Mouse (Mus musculus): Measurements from ENCODE around the gene Prodh2.
"Not testable (repeated sequence)": the region's sequence is repeated elsewhere in the genome, so short reads cannot be mapped to it uniquely, and the experiment has no call there.

Gene Prodh2

DNA sequence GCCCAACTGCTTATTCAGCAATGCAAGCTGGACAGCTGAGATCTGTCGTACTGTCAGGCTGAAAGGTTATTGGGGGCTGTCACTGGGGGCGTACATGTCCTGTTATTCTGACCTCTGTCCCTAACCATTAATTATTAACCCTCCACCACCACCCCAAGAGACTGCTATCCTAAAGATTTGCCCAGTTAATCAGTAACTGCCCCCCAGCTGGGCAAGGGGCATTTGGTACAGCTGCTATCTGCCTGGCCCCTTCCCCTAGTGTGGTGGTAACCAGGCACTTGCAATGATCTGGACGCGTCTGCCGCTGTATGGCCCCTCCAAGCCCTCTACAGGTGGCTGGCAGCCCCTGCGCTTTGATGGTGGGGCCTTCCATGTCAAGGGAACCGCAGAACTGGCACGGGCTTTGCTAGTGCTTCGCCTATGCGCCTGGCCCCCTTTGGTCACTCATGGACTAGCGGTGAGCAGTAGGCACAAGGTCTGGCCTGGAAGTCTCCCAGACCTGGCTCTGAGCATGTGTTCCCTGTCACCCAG, at the start of gene Prodh2:
Prodh2 (plus strand) TSS at position 222 of the 531 bp plus-strand sequence.
- peak; percentile 73 for DNase-seq (ENCODE audit: low read depth, low spot score)

DNA sequence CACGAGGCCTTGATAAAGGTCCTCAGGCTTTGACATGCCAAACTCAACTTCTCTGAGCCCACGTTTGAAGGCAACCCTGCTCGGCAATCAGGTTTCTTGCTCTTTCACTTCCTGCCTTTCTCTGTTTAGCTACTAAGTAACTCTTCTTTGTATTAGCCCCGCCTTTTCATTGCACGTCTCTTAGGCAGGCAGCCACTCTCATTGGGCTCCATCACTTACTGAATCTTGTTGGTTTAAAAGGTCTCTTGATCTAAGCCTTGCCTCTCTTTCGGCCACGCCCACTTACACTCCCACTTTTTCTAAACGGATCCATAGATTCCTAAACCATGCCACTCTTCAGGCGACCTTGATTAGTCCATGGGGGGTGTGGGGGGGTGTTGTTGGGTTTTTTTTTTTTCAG, 49.7 kb upstream of the Prodh2 start:
- DNase-seq (ENCODE audit: low read depth, low spot score) = peak; percentile 87

DNA sequence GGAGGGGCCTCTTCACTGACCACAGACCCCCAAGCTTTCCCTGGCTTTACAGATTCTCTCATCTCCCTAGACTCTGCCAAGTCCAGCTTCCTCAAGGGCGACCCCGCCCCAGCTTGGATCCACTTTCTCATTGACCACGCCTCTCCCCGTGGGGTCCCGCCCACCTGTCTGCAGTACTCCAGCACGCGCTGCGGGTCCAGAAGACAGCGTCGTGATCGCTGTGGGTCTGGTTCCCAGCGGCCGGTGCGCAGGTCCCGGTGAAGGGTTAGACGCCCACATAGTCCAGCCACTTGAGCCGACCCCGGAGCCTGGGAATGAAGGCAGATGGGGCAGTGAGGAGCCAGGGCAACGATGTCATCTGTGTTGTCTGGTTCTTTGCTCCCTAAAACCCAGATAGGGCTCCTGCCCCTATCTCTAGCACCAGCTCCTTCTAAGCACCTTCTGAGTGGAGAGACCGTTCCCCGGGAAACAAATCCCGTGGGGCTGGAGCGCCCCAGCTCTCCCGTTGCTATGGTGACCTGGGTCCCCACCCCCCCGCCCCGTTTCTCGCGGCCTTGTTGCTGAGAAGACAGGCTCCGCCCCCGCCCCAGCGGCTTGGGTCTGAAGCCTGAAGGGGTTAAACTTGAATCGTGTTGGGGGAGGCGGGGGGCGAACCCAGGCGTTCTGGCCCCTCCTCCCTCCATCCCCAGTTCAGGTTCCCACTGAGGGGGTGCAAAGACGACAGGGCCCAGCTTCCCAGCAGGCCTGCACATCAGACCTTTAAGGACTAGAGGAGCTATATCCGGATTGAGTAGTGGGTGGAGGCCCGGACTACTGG, 49.1 kb upstream of the Prodh2 start:
- peak; percentile 91 for DNase-seq (ENCODE audit: low read depth, low spot score)

DNA sequence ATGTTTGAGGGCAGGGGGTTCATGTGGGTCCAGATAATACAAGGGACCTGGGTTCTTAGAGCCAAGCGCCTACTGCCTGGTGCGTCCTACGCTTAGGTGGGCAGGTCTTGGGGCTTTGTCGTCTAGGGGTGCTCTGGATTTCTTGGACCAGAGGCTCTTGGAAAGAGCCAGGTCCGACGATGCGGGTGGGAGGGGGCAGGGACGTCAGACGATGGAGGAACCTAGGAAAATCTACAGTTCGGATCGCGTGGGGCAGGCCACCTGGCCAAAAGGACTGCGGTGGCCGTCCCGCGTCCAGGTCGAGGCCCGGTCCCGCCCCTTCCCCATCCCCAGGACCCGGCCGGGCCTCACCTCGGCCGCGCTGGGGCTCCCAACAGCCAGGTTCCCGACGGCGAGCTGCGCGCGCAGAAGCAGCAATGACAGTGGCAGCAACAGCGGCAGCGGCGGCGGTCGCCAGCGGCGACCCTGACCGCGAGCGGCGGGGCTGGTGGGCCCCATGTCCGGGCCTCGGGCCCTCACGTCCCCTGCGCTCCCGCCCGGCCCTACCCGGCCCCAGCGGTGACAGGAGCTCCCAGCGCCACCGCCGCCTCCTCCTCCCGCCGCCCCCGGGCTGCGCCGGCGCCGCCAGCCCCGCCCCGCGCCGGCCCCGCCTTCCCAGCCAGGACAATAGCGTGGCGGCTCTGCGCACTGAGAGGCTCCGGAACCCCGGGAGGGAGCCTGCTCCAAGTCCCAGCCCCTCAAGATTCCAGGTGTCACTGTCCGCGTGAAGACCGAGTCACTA, 48.3 kb upstream of the Prodh2 start, which contains the start of gene Aplp1:
Aplp1 (minus strand) TSS at position 565 of the 781 bp plus-strand sequence.
- DNase-seq (ENCODE audit: low read depth, low spot score) = peak; percentile 76

DNA sequence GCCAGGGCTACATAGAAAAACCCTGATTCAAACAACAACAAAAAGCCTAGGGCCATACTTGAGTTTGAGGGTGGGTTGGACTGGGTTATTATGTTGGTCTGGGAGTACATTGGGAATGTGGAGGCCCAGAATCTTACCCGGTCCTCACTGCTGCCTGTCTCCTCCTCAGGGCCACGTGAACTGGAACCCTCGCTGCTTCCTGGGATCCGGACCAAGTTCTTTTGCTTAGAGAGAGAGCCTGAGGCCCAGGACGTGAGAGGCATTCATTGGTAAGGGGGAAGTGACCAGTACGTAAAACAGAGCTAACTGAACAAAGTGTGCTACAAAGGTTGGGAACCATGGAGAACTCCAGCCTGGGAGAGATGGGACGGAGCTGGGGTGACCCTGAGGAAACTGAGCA, 43.2 kb upstream of the Prodh2 start:
- DNase-seq (ENCODE audit: low read depth, low spot score) = no peak

DNA sequence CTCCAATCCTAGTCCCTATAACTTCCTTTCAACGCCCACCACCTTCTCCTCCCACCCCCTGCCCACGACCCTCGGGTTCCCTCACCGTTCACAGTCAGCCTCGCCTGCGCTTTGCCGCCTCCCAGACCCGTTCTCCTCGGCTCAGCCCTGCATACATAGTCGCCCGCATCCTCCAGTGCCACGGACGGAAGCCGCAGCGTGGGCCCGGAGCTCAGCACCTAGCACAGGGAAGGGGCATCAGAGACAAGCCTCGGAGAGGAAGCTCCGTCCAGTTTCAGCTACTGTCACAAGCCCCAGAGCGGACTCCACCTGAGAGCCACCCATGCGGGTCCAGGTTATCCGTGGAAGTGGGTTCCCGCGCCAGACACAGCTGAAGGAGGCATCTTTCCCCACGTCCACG, 40.1 kb upstream of the Prodh2 start:
- no peak for DNase-seq (ENCODE audit: low read depth, low spot score)

DNA sequence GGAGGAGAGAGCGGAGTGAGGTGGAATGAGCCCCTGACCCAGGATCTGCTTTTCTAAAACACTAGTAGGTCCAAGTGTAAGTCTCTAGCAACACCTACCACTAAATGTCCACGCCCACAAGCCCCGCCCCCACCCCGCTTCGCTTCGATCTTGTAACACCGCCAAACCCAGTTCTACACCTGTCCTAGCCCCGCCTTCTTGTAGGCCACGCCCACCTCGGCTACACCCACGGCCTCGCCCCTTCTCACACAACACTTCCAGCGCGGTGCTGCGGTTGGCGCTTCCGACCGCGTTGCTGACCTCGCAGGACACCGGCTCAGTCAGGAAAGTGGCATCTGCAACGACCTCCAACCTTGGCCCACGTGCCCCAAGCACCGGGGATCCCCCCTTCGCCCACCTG, 39.7 kb upstream of the Prodh2 start:
- DNase-seq (ENCODE audit: low read depth, low spot score) = peak; percentile 86

DNA sequence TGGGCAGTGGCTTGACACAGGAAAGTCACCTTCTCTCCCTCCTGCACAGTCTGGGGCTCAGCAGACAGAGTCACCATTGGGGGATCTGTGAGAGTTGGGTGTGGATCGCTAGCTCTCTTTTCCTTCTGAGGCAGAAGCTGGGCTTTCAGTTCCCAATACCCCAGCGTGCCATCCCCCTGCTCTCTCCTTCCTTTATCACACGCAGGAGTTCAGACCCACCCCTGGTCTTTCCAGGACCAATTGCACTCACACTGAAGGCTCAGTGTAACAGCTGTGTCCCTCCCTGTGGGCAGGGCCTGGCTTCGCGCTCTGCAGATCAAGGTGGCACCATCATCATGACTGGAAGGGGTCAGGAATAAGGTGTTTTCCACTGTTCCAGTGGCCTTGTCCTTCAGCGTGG, 39.2 kb upstream of the Prodh2 start:
- peak; percentile 35 for DNase-seq (ENCODE audit: low read depth, low spot score)

DNA sequence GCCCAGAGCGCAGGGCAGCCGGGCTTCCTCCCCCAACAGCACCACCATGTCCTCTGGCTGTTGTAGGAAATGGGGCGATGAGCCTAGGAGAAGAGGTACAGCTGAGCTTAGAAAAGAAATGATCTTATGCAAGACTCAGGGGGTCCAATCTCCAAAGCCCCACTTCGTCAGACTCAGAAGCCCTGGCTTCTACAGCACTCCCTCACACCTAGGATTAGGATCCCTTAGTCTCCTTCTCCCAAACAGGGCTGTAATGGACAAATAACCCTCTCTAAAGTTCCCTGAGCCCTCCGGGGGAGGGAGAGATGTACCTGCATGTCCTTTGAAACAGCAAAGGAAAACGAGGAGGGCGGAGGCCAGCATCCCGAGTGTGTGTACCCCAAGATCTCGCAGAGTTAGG, 36.9 kb upstream of the Prodh2 start:
- DNase-seq (ENCODE audit: low read depth, low spot score) = no peak

DNA sequence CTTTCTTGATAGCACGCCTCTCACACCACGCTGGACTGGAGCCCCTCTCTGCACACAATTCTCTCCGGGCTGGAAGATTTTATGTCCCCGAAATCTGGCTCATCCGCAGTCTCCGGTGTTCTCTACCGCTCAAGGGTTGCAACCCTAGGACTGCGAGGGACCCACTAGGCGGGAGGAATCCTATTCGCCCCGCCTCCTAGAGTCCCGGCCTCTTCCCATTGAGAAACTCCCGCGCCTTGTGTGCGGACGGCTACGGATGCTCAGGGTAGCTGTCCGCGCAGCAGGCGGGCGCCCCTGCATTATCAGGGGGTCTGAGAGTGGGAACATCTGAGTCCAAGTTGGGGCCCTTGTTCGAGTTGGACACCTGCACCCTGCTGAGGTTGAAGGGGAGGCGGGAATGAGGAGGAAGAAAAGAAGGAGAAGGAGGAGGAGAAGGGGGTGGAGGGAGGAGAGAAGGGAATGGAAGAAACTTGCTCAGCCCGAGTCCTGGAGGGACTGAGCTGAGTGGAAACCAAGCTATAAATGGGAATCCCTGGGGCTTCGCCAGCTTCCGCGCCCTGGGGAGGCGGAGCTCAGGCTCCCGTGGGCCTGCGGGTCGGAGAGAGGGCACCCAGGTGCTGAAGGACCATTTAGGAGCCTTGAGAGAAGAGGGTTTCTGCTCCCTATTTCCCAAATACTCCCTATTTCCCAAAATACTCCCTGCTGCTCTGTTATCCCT, 36.4 kb upstream of the Prodh2 start:
- peak; percentile 41 for DNase-seq (ENCODE audit: low read depth, low spot score)

DNA sequence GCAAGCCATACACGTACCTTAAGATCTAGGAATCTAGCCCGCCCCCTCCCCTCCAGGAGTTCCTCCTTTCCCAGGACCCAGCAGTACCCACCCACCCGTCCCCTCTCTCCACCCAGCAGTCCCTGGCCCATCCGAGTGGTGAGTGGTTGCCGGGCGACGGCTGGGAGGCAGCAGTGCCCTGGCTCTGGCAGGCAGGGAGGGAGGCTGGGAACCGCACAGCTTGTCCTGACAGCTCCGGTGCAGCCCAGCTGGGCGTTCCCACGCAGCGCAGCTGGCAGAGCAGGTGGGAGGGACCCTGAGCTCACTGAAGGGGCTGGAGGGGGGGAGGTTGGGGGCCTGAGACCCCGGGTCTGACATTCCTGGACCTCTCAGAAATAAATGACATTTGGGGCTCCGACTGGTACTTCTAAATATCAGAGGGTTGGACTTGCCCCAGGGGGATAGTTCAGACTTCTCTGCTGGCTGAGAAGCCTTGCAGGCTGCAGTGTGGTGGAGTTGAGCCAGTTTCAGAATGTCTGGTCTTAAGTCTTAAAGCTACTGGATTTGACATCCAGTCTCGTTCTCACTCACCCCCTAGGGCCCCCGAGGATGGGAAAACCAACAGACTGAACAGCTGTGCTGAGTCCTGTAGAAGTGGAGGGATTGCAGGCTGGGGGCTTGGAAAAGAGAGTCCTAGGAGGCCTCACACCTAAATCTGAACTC, 35.6 kb upstream of the Prodh2 start, which contains the start of the genes Kirrel2 and Nphs1:
Kirrel2 (minus strand) TSS at position 62 of the 702 bp plus-strand sequence.
Nphs1 (plus strand) TSS at position 687 of the 702 bp plus-strand sequence.
- DNase-seq (ENCODE audit: low read depth, low spot score) = peak; percentile 46

DNA sequence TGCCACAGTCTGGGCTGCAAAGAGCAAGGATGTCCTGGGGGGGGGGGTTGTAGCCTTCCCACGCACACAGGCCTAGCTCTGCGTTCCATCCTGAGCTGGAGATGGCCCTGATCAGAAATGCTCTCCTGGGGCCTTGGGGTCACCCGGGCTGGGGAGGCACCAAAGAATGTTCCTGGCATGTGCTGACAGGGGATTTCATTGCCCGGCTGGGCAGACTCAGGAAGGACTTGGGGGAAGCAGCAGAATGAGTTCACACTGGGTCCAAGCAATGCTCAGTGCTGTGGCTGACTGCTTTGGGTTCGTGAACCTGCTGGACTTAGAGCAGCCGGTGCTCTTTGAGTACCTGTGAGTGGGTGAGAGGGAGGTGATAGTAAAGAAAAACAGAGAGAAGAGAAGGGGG, 33.9 kb upstream of the Prodh2 start:
- DNase-seq (ENCODE audit: low read depth, low spot score) = no peak

DNA sequence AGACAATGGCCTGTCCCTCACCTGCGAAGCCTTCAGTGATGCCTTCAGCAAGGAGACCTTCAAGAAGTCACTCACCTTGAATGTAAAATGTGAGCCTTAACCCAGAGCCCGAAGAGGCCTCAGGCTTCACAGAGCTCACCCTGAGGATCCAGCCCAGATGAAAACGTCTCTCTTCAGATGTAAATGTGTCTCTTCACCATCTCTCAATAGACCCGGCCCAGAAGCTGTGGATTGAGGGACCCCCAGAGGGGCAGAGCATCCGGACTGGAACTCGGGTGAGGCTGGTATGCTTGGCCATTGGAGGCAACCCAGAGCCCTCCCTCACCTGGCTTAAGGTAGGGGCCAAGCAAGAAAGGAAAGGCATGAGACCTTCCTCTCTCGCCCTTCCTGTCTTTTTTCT, 29.9 kb upstream of the Prodh2 start:
- peak; percentile 72 for DNase-seq (ENCODE audit: low read depth, low spot score)

DNA sequence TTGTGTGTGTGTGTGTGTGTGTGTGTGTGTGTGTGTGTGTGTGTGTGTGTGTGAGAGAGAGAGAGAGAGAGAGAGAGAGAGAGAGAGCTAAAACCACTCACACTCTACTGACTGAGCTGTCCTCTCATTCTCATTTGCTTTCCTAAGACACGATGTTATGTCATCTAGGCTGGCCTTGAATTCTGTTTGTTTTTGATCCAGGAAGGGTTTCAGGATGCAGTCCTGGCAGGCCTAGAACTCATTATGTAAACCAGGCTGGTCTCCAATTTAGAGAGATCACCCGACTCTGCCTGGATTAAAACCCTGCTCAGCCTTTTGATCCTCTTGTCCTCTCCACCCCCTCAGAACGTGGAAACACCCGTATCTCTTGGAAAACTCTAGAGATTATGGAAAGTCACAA, 29.4 kb upstream of the Prodh2 start:
- peak; percentile 33 for DNase-seq (ENCODE audit: low read depth, low spot score)

DNA sequence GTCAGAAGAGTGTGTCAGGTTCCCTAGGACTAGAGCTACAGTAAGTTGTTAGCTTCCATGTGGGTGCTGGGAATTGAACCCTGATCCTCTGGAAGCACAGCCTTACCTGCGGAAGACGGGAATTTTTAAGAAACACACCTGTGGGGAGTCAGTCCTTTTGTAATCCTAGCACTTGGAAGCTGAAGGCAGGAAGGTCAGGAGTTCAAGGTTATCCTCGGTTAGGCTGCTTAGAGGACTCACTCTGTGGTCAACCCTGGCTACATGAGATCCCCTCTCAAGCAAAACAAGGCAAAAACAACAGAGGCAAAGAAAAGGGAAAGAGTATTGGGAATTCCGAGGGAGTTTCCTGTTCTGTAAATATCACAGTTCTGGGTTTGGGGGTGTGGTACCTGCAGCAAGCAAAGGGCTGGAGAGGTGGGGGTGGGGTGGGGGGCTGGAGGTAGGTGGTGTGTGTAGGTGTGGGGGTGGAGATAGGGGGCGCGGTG, 28.6 kb upstream of the Prodh2 start:
- DNase-seq (ENCODE audit: low read depth, low spot score) = peak; percentile 45

DNA sequence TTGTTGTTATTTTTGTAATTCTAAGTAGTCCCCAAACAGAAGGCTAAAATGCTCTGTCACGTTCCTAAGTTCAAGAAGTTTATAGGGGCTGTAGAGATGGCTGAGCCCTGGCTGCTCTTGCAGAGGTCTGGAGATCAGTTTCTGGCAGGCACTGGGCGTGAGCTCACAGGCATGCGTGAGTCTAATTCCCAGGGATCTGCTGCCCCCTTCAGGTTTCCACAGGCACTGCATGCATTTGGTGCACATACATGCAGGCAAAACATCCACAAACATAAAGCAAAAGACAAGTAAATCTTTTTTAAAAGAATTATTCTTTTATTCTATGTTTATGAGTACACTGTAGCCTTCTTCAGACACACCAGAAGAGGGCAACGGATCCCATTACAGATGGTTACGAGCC, 21.0 kb upstream of the Prodh2 start:
- peak; percentile 86 for DNase-seq (ENCODE audit: low read depth, low spot score)

DNA sequence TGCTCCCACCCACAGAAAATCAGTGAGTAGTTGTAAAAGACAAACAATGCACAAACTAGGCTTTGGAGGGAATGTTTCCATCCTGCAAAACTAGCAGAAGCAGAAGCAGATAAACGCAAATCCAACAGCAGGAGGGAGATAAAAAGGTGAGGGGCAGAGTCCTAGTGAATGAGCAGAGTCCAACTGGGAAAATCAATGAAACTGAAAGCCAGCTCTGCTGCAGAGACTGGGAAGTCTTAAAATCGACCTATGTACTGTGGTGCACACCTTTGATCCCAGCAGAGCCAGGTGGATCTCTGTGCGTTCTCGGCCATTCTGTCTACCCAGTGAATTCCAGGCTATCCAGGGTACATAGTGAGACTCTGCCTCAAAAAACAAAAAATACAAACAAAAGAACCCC, 18.4 kb upstream of the Prodh2 start:
- no peak for DNase-seq (ENCODE audit: low read depth, low spot score)

DNA sequence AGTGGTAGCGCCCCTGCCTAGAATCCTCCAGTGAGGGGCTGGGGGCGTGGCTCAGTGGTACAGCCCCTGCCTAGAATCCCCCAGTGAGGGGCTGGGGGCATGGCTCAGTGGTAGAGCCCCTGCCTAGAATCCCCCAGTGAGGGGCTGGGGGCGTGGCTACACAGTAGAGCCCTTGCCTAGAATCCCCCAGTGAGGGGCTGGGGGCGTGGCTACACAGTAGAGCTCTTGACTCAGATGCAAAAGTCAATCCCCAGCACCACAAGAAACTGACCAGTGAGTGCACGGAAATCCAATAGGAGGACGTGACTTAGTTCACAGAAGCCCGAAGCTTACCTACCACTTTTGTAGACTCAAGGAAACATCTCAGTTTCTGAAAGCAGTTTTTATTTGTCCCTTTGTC, 17.3 kb upstream of the Prodh2 start:
- DNase-seq (ENCODE audit: low read depth, low spot score) = not testable (repeated sequence)

DNA sequence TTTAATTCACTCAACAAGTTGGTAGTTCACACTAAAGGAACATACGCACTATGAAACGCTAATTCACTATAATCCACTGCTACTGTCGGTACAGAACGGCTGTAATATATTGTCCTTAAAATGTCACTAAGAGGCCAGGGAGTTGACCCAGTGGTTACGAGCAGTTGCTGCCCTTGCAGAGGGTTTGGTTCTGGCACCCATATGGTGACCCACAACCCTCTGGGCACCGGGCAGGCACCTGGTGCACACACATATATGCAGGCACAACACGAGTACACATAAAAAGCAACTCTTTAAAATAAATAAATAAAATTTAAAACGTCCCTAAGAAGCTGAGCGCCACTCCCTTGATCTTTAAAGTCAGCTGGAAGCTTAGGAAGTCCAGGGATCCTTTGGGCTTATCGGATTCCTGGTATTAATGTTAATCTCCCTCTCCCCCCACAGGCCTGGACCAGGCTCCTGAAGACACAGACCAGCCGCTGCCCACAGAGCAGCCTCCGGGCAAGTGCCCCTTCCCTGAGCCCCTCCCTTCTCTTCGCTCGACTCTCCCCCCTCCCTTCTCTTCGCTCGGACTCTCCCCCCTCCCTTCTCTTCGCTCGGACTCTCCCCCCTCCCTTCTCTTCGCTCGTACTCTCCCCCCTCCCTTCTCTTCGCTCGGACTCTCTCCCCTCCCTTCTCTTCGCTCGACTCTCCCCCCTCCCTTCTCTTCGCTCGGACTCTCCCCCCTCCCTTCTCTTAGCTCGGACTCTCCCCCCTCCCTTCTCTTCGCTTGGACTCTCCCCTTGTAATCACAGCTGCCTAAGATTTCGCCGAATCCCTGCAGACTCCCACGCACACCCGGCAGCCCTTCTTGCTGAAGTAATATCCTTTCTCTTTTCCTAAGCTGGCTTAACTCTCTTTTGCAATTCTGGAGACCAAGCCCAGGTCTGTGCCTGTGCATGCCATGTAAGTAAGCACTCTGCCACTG, 15.7 kb upstream of the Prodh2 start:
- DNase-seq (ENCODE audit: low read depth, low spot score) = peak; percentile 51

DNA sequence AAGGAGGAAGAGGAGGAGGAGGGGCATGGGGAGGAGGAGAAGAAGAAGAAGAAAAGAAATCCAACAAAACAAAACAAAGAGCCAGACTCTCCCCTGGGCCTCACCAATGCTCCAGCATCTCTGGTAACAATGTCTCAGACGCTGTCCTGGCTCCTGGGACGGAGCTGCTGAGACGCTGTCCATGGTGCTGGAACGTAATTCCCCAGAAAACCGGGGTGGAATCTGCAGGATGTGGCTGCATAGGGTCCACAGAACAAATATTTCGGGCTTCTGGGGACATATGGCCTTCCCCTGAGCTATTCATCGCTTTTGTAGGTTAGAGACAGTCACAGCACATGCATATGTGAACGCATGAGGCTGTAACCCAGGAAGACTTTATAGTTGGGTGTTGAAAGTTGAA, 9.2 kb upstream of the Prodh2 start:
- DNase-seq (ENCODE audit: low read depth, low spot score) = peak; percentile 62
